Mouse (Mus musculus) lung, postnatal 0 days (tissue): ENCODE measurements at regions not wholly inside any gene's neighbourhood (a gene's known extent, or its start where the extent isn't known, plus 50 kb on each side); places are given as distances from the start of the nearest gene placed in this dataset.

Experiments
- ATAC-seq: fragments of 200-750 bp; cut with Nextera tagmentation; 2 replicates; pipeline ENCODE4 v1.8.0; 2017; ENCODE audit warnings: moderate library complexity
- DNase-seq: peaks from one replicate; pipeline ENCODE4 v3.0.0-alpha.2; 2016; ENCODE audit warnings: low spot score
- H3K27ac ChIP-seq: fragments of 300-500 bp; sonication (generic); 2 replicates; pipeline ENCODE4 v1.5.1; 2014; ENCODE audit warnings: antibody characterized with exemption, mild to moderate bottlenecking, low read length, mixed read lengths
- H3K27me3 ChIP-seq: fragments of 300-500 bp; sonication (generic); replicated peaks from 2 replicates; pipeline ENCODE4 v1.6.1; 2014; ENCODE audit warnings: low read length, mixed read lengths; ENCODE audit not compliant: insufficient read depth
- H3K36me3 ChIP-seq: fragments of 300-500 bp; sonication (generic); 2 replicates; pipeline ENCODE4 v1.6.1; 2014; ENCODE audit warnings: low read length, mixed read lengths; ENCODE audit not compliant: insufficient read depth
- H3K4me1 ChIP-seq: fragments of 300-500 bp; sonication (generic); 2 replicates; pipeline ENCODE4 v1.6.1; 2014; ENCODE audit warnings: antibody characterized with exemption, low read depth, low read length, mixed read lengths; ENCODE audit not compliant: insufficient read depth
- H3K4me2 ChIP-seq: fragments of 300-500 bp; sonication (generic); replicated peaks from 2 replicates; pipeline ENCODE4 v1.6.1; 2014; ENCODE audit warnings: low read depth, mild to moderate bottlenecking, low read length, moderate library complexity, mixed read lengths
- H3K4me3 ChIP-seq: fragments of 300-500 bp; sonication (generic); 2 replicates; pipeline ENCODE4 v1.5.1; 2014; ENCODE audit warnings: low read depth, low read length
- H3K9ac ChIP-seq: fragments of 300-500 bp; sonication (generic); replicated peaks from 2 replicates; pipeline ENCODE4 v1.6.1; 2014; ENCODE audit warnings: low read depth, mild to moderate bottlenecking
- H3K9me3 ChIP-seq: fragments of 300-500 bp; sonication (generic); 2 replicates; pipeline ENCODE4 v1.6.1; 2016; ENCODE audit warnings: low read length, mixed read lengths
- CTCF ChIP-seq: IDR thresholded peaks from 2 replicates; pipeline ENCODE4 v1.5.1; 2016; ENCODE audit warnings: antibody characterized with exemption, mild to moderate bottlenecking
- EP300 ChIP-seq: IDR thresholded peaks from 2 replicates; pipeline ENCODE4 v1.6.1; 2016; ENCODE audit warnings: antibody characterized with exemption, mild to moderate bottlenecking, control low read depth
- WGBS: fragments of 180-500 bp; shearing (Covaris S2); extraction: QIAGEN DNeasy Blood & Tissue Kit; methylation state at CpG from one replicate; pipeline ENCODE4 v1.1.7; 2014; 5-methylcytosine and 5-hydroxymethylcytosine counted together

GRCm38 (mm10) chr6:61115250-61115649 lies 64.9 kb upstream of the Ccser1 start:
- TF ChIP-seq CTCF (no peak), EP300 (no peak)
- Histone ChIP-seq H3K27me3 (no peaks in the 10 kb centered on the region), H3K9ac (no peak overlapping the region), H3K4me2 (no peak overlapping the region), H3K4me1 (no peaks in the 10 kb centered on the region), H3K36me3 (no peaks in the 10 kb centered on the region), H3K4me3 (no peak overlapping the region), H3K27ac (no peak overlapping the region), H3K9me3 (no peaks in the 10 kb centered on the region)
- no peak for DNase-seq
- 79% methylated on average over 1 of the region's 1 CpGs for WGBS
- ATAC-seq = no peak

GRCm38 (mm10) chr6:61119590-61119989 lies 60.5 kb upstream of the Ccser1 start:
- Histone ChIP-seq H3K9me3 (no peaks in the 10 kb centered on the region), H3K9ac (no peak overlapping the region), H3K27ac (no peak overlapping the region), H3K27me3 (no peaks in the 10 kb centered on the region), H3K4me1 (no peaks in the 10 kb centered on the region), H3K36me3 (no peaks in the 10 kb centered on the region), H3K4me3 (no peak overlapping the region), H3K4me2 (no peak overlapping the region)
- WGBS = 51% methylated on average over 2 of the region's 2 CpGs
- TF ChIP-seq CTCF (no peak), EP300 (no peak)
- ATAC-seq (no peak), DNase-seq (no peak)

GRCm38 (mm10) chr6:61125431-61125830 lies 54.7 kb upstream of the Ccser1 start:
- Histone ChIP-seq H3K4me3 (no peak overlapping the region), H3K4me1 (no peaks in the 10 kb centered on the region), H3K9me3 (no peaks in the 10 kb centered on the region), H3K36me3 (no peaks in the 10 kb centered on the region), H3K9ac (no peak overlapping the region), H3K27ac (no peak overlapping the region), H3K4me2 (no peak overlapping the region), H3K27me3 (no peaks in the 10 kb centered on the region)
- no peak for DNase-seq
- TF ChIP-seq CTCF (no peak), EP300 (no peak)
- ATAC-seq = no peak
- whole genome bisulfite sequencing = 86% methylated on average over 3 of the region's 3 CpGs

- ATAC-seq (no peak), DNase-seq (no peak)
- Histone ChIP-seq H3K4me2 (no peak overlapping the region), H3K27me3 (no peaks in the 10 kb centered on the region), H3K9ac (no peak overlapping the region), H3K9me3 (no peaks in the 10 kb centered on the region), H3K4me3 (no peak overlapping the region), H3K4me1 (no peaks in the 10 kb centered on the region), H3K27ac (no peak overlapping the region), H3K36me3 (no peaks in the 10 kb centered on the region)
- TF ChIP-seq CTCF = no peak
- no peak for TF ChIP-seq EP300
- WGBS = 73% methylated on average over 1 of the region's 1 CpGs
Measured at GRCm38 (mm10) chr6:61127238-61127637, 52.9 kb upstream of the Ccser1 start.

GRCm38 (mm10) chr6:61128211-61128610 lies 51.9 kb upstream of the Ccser1 start:
- ATAC-seq (no peak), DNase-seq (no peak)
- Histone ChIP-seq H3K4me3 (no peak overlapping the region), H3K27me3 (no peaks in the 10 kb centered on the region), H3K9me3 (no peaks in the 10 kb centered on the region), H3K9ac (no peak overlapping the region), H3K4me2 (no peak overlapping the region), H3K4me1 (no peaks in the 10 kb centered on the region), H3K27ac (no peak overlapping the region), H3K36me3 (no peaks in the 10 kb centered on the region)
- 39% methylated on average over 1 of the region's 1 CpGs for WGBS
- TF ChIP-seq CTCF = no peak
- TF ChIP-seq EP300 = no peak
